Mouse (Mus musculus): ENCODE results near the gene 2310057N15Rik.
"Not testable (repeated sequence)": the region's sequence is repeated elsewhere in the genome, so short reads cannot be mapped to it uniquely, and the experiment has no call there.

2310057N15Rik gene

GRCm38 (mm10) chr16:88774106-88774505 lies at the start of gene 2310057N15Rik:
TSS of gene 2310057N15Rik (minus strand) at chr16:88774206.
- no peak for DNase-seq

- DNase-seq, result no peak
These were observed 49.7 kb upstream of the 2310057N15Rik start for GRCm38 (mm10) chr16:88823736-88824135.

- no peak for DNase-seq
These were observed 46.1 kb upstream of the 2310057N15Rik start, which contains the start of gene Krtap15 for GRCm38 (mm10) chr16:88820066-88820465. TSS of gene Krtap15 (plus strand) at chr16:88820215.

GRCm38 (mm10) chr16:88811827-88812226 lies 37.8 kb upstream of the 2310057N15Rik start, which contains the start of gene Gm20741:
TSS of gene Gm20741 (minus strand) at chr16:88812220.
- no peak for DNase-seq

GRCm38 (mm10) chr16:88786786-88787185 lies 12.8 kb upstream of the 2310057N15Rik start:
- no peak for DNase-seq

- DNase-seq, result no peak
These were observed 3.6 kb upstream of the 2310057N15Rik start, which contains the start of gene Gm5965 for GRCm38 (mm10) chr16:88777596-88777995. TSS of gene Gm5965 (plus strand) at chr16:88777896.

GRCm38 (mm10) chr16:88758547-88758946 lies 15.5 kb downstream of the 2310057N15Rik start, which contains the start of gene 2310034C09Rik:
TSS of gene 2310034C09Rik (plus strand) at chr16:88758847.
- DNase-seq, result not testable (repeated sequence)

GRCm38 (mm10) chr16:88751535-88751934 lies 22.5 kb downstream of the 2310057N15Rik start, which contains the start of gene Krtap13:
TSS of gene Krtap13 (minus strand) at chr16:88751635.
- not testable (repeated sequence) for DNase-seq

GRCm38 (mm10) chr16:88747943-88748342 lies 26.1 kb downstream of the 2310057N15Rik start:
- no peak for DNase-seq

- no peak for DNase-seq
These were observed 29.2 kb downstream of the 2310057N15Rik start for GRCm38 (mm10) chr16:88744750-88745340.

GRCm38 (mm10) chr16:88735391-88735790 lies 38.6 kb downstream of the 2310057N15Rik start:
- DNase-seq, result no peak

- DNase-seq, result no peak
These were observed 45.2 kb downstream of the 2310057N15Rik start, which contains the start of gene Krtap13-1 for GRCm38 (mm10) chr16:88728812-88729275. TSS of gene Krtap13-1 (plus strand) at chr16:88728862.
